Mouse (Mus musculus) cerebellum, postnatal 4 days (tissue): ENCODE results near the gene Pmm2.

Experiments
- DNase-seq, 2 experiments: peaks; one replicate each; pipeline ENCODE4 v3.0.0; 2022; ENCODE audit warnings: low spot score in 2 of 2, mixed read lengths in 1 of 2

Pmm2 gene

DNA sequence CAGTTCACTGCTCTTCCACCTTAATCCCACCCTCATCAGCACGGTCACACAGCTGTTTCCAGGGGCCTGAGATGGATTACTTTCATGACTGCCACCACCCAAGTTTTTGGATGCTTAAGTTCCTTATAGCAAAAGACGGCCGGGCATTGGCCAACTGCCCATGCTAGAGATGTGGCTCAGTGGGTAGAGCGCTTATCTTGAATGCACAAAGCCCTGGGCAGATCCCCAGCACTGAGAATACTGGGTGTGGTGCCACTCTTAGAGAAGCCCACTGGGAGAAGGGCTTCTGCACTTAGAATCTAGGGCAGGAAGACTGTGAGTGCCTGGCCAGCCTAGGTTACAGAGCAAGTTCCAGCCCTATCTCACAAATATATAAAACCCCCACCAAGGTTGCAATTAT lies 41.2 kb downstream of the Pmm2 start:
- no peak for DNase-seq

DNA sequence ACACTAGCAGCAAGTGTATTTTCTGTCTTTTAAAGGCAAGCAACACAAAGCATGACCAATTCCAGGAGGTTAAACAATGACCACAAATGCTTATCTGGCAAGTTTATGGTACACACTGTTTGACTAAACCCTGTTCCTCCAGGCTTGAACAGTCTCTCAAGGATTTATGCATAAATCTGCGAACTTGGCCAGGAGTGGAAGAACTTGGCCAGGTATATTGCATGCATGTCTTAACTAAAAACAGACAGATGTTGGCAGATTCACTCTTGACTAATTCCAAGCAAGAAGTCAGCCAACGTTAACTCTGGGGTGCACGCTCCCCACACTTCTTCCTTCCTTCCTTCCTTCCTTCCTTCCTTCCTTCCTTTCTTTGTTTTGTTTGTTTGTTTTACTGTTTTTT lies 42.3 kb downstream of the Pmm2 start:
- DNase-seq = no peak

DNA sequence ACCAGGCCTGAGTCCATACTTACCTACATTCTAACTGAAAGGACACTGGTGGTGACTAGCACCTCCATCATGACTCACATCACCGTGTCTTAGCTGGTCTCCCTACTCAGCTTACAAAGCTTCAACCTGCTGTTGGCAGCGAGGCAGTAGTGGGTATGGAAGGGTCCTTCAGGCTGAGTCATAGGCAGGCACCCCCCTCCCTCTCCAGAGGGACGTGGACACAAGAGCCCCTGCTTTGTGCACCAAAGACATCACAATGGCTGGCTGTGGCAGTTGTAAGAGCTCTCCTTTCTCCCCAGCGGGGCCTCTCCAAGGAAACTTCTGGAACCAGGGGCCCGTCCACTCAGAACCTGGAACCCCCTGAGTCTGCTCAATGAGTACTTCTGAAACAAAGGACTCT lies 43.0 kb downstream of the Pmm2 start, which contains the start of gene Gm5767:
TSS of gene Gm5767 (plus strand) at position 301 of the 400 bp plus-strand sequence.
- DNase-seq = no peak

DNA sequence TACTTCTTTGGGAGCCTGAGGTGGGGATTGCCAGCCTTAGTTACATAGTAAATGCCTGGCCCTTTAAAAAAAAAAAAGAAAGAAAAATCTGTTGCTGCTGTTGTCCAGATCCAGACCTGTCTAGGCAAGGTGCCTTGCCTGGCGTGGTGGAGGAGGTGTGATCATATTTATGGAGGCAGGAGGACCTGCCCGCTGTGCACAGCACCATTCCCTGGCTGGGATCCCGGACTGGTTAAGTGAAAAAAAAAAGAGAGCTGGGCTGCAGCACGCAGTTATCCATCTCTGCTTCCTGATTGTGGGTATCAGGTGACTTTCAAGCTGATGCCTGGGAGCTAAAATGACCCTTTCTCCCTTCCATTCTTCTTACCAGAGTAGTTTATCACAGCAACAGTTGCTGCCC lies 47.6 kb downstream of the Pmm2 start:
- DNase-seq = no peak

DNA sequence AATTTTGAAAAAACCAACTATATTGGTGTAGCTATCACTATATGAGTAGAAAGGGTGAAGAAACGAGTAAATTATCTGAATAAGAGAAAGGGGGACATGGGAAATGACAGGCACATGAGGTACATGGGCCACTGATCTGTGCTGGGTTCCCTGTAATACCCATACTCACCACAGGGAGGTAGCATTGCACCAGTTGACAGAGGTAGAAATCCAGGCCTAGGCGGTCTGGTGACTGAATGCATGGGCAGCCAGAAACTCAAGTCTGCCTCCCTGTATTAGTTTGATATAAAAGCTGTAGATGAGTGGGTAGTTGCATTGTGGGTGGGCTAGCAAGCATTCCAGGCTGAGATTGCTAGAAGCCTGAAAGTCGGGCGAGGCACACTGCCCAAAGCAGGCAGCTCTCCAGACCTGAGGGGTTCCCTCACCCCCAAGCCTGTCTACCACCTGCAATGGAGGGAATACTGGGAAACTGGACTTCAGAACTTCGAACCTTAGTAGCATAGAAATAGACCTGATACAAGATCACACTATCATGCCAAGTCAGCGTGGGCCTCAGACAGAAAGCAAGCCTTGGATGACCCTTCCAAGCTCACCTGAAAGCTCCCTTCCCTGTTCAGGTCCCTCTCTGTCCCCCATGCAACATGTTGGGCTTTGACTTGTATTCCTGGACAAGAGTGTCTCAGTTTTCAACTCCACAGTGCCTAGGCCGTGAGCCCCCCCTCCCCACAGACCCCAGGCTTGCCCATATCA lies 48.8 kb downstream of the Pmm2 start:
- peak; percentile 74 to 90 for DNase-seq

DNA sequence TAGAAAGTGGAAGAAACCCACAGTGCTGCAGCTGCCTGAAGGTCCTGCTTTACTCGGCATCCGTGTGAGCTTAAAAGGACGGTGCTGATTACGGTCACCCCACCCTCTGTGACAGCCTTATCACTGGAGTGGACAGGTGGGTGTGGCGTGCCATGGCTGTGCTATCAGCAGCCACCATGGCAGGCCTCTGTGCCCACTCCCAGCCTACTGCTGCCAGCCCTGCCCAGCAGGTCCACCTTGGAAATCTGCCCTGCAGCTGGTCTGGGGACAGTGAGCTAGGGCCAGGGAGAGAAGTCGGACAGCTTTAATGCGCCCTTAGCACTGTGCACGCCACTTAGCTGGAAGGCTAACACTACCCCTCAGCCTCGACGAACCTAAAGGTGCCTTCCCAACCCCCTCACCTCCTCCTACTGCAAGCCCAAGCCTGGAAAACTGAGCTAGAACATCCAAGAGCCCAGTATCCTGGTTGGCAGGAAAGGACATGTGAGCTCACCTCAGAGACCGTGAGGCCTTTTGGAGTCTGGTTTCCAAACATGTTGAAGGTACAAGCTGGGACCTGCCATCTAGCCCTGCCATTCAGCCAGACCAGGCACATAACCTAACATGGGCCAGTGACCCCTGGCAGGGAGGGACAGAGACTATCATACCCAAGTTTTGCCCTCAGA lies 49.5 kb downstream of the Pmm2 start:
- DNase-seq = peak in 1 of 2 experiments; percentile 55

DNA sequence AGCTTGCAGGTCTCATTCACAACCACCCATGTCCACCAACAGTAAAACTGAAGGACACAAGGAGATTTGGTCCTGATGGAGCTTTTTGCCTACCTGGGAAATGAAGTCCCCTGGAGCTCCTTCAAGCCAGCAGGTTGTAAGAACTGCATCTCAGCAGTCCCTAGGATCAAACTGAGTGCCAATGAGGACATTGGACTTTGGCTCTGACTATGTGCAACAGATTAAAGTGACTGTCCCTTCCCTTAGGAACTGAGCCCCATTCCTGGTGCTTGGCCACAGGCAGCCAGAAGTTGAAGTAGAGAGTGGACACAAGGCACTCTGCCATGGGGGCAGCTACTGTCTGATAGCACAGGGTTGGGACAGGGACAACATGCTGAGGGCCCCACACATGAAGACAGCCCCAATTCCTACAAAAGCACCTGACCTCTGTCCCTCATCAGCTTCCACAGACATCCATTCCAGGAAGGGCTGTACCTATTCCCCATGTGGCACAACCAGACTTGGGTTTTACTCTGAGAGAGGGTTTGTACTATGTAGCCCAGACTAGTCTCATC lies 50.2 kb downstream of the Pmm2 start:
- DNase-seq = no peak

DNA sequence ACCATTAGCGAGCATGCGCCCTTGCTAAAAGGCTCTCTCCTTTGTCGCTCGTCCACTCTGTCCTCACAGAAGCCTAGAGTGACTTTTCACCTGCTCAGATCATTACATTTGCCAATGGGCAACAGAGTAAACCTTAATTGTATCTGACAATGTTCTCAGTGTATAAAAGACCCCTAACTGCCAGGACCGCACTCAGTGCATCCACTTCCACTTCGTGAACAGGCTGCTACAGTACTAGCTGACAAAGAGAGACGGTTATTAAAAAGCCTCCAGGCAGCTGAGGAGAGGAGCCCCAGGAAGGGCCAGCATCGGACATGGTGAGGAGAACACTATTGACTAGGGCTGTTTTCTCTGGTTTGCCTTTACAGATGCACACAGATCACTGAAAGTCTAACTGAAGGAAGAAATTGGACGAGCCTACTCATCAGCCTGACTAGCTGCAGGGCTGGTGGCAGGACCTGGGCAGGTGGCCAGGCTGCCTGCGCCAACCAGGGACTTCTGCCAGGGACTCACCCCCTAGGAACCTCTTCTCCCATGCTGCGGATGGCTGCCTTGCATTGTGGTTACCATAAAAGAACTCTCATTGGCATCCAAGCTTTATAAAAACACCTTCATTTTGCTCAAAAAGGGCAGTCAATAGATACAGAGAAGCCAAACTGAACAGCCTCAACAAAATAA lies 52.6 kb downstream of the Pmm2 start:
- peak; percentile 64 to 88 for DNase-seq

DNA sequence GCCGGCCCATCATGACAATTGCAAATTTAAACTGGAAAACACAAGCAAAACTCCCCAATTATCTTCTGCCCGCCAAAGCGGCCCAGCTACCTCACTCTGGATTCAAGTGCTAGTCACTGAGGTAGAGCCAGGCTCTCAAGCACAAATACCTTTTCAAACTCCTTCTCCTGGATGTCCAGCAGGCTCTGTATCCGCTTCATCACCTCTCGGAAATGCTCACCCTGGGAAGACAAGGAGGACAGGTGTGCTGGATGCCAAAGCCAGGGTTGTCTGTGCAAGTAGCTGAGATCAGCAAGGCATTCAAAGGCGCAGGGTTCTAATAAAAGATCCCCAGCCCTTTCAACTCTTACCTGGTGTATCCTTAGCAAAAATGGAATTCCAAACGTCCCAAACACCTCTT lies 53.7 kb downstream of the Pmm2 start:
- DNase-seq = no peak

DNA sequence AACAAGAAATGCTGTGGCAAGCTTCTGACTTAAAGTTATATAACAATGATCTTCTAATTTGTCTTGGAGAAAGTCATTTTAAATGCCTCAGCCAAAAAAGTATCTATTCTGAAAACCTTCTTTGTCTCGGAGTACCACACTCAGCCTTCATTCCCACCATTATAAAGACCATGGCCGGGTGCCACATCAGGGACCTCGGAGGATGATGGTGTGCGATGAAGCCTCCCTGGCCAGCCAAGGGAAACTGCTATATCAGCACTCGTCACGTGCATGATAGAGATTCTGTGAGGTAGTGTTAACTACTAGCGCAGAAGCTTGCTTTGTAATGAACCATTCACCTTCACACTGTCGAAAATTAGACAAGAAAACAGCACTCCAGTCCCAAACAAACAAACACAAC lies 62.1 kb downstream of the Pmm2 start:
- DNase-seq = no peak

DNA sequence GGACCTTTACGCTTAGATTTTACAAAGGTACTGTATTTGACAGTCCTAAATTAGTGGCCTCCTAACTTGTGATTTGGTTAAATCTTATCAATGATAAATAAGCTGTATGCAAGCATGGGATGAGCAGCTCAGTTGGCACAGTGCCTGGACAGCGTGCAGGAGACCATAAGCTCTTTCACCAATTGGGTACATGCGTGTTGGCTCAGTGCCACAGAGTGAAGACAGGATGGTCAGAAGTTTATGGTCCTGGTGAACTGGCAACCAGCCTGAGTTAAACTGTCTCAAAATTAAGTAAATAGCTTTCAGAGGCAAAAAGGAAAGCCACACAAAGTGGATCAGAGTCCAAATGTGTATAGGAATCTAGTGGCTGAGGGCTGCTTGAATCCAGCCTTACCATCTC lies 63.1 kb downstream of the Pmm2 start:
- peak in 1 of 2 experiments; percentile 18 for DNase-seq

DNA sequence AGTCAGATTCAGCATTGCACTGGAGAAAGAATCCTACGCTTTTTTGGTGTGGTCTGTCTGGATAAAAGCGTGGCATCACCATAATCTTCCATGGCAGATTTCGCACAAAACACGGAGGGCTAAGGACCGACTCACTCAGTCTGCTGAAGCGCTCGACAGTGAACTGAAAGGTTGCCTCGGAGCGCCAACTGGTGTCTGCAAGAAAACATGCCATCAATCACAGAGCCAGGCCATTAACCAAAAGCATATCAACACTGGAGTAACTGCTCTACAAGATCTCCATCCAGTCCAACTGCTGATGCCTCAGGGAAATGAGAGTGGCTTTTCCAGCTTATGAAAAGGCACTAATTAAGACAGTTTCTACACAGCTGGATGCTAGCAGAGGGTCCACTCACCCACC lies 74.5 kb downstream of the Pmm2 start:
- no peak for DNase-seq
